Mouse (Mus musculus) kidney, adult 2 months (tissue): ENCODE measurements around the gene Gabbr2. TPM values are rescaled to one million over a fixed set of nuclear protein-coding genes. Genes with fewer than 3 reads are reported as not detected.

ENCODE experiments used
- DNase-seq: peaks from one replicate; pipeline ENCODE4 v3.0.0; 2021
- H3K27ac ChIP-seq: fragments of 200-500 bp; 2 replicates; pipeline ENCODE4 v1.5.1; 2012; ENCODE audit warnings: low read depth, low read length, control low read depth, inconsistent platforms; ENCODE audit not compliant: insufficient read depth
- H3K27me3 ChIP-seq: fragments of 200-500 bp; replicated peaks from 2 replicates; pipeline ENCODE4 v1.6.1; 2012; ENCODE audit warnings: mild to moderate bottlenecking, moderate library complexity, low read length, inconsistent platforms; ENCODE audit not compliant: control insufficient read depth, insufficient read depth
- H3K36me3 ChIP-seq: fragments of 200-500 bp; 2 replicates; pipeline ENCODE4 v1.6.1; 2012; ENCODE audit warnings: mild to moderate bottlenecking, moderate library complexity, low read length, inconsistent platforms; ENCODE audit not compliant: control insufficient read depth, insufficient read depth
- H3K4me1 ChIP-seq: fragments of 200-500 bp; 2 replicates; pipeline ENCODE4 v1.6.1; 2011; ENCODE audit warnings: low read length; ENCODE audit not compliant: control insufficient read depth, insufficient read depth
- H3K4me3 ChIP-seq: fragments of 200-500 bp; 2 replicates; pipeline ENCODE4 v1.5.1; 2011; ENCODE audit warnings: mild to moderate bottlenecking, low read depth, low read length, control low read depth; ENCODE audit not compliant: insufficient read depth
- CTCF ChIP-seq: fragments of 200-500 bp; conservative IDR thresholded peaks from 2 replicates; pipeline ENCODE4 v1.5.1; 2011; ENCODE audit warnings: low read depth, mild to moderate bottlenecking, control low read depth, low read length, moderate library complexity, mixed read lengths; ENCODE audit not compliant: insufficient read depth, insufficient read length
- POLR2A ChIP-seq: fragments of 200-500 bp; IDR thresholded peaks from one replicate; pipeline ENCODE4 v1.6.1; 2011; ENCODE audit warnings: low read depth, low read length, control low read depth
- WGBS: fragments of 180-500 bp; shearing (Covaris S2); methylation state at CpG from one replicate; pipeline ENCODE4 v1.1.7; 2018; 5-methylcytosine and 5-hydroxymethylcytosine counted together
- polyA plus RNA-seq: library from polyadenylated mRNA; depleted of rRNA; stranded (reverse); fragments of >200 nt; gene quantifications from 2 replicates; pipeline ENCODE4 v1.2.3, GENCODE M21; 2012

The Gabbr2 gene
- polyA plus RNA-seq, 1 experiment, result 0.28 TPM

DNA sequence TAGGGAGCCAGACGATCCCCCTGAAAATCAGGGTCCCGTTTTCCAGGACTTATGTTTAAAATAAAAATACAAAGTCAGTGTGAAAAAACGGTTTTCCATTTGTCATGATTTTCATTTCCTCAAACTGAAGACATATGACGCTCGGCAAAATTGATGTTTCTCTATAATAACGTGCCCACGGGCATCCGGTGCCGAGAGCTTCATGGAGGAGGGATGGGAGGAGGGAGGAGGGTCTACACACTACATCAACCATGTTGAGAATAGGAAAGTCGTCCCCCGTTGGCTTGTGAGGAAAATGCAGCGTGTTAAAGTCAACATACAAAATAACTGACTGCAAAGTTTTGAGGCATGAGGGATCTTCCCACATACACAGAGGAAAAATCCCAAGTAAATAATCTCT, 75.7 kb downstream of the Gabbr2 start:
- Histone ChIP-seq H3K27me3 (no peaks in the 10 kb centered on the region), H3K4me3 (no peak overlapping the region), H3K36me3 (no peaks in the 10 kb centered on the region), H3K4me1 (no peaks in the 10 kb centered on the region), H3K27ac (no peak overlapping the region)
- no peak for DNase-seq
- 74% methylated on average over 12 of the region's 12 CpGs for WGBS
- TF ChIP-seq POLR2A (no peak), CTCF (no peak)

DNA sequence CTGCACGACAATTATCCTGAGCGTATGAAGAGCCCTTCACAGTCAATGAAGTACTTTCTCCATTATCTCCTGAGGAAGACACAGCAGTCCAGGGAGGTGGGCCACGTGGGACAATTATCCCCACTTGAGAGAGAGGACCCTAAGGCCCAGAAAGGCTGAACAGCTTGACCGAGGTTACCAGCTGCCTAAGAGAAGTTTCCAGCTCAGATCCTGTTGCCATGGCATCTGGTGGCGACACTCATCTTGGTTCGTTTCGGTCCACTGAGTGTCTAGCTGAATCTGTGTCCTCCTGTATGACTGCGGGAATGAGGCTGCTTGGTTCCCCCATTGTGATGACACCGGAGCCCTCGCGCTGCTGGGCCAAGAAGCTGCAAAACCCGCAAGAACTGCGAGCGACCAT, 76.2 kb downstream of the Gabbr2 start:
- TF ChIP-seq CTCF (no peak), POLR2A (no peak)
- DNase-seq, result no peak
- no peak overlapping the region for H3K27ac ChIP-seq

DNA sequence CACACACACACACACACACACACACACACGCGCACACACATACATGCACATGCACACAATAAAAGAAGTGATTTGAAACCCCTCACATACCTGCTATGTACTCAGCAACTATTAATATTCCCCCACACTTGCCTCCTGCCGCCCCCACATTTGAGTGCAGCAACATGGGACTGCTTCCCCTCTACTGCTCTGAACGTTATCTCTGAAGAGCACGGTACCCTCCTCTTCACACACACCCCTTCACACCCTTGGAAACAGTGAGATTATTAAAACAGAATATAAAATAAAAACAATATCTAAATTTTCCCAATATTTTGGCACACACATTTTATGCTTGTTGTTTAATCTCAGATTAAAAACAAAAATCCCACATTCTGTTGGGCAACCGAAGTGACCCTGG, 77.1 kb downstream of the Gabbr2 start:
- 91% methylated on average over 6 of the region's 6 CpGs for WGBS
- Histone ChIP-seq H3K4me3 (no peak overlapping the region), H3K36me3 (no peaks in the 10 kb centered on the region), H3K27ac (no peak overlapping the region), H3K4me1 (no peaks in the 10 kb centered on the region), H3K27me3 (no peaks in the 10 kb centered on the region)
- TF ChIP-seq POLR2A, result no peak
- TF ChIP-seq CTCF, result no peak
- no peak for DNase-seq

More for the DNA sequence above, 76.2 kb downstream of the Gabbr2 start:
- no peaks in the 10 kb centered on the region for H3K4me1 ChIP-seq
- H3K4me3 ChIP-seq, result no peak overlapping the region
- 69% methylated on average over 14 of the region's 14 CpGs for WGBS
- no peaks in the 10 kb centered on the region for H3K36me3 ChIP-seq
- H3K27me3 ChIP-seq, result no peaks in the 10 kb centered on the region

DNA sequence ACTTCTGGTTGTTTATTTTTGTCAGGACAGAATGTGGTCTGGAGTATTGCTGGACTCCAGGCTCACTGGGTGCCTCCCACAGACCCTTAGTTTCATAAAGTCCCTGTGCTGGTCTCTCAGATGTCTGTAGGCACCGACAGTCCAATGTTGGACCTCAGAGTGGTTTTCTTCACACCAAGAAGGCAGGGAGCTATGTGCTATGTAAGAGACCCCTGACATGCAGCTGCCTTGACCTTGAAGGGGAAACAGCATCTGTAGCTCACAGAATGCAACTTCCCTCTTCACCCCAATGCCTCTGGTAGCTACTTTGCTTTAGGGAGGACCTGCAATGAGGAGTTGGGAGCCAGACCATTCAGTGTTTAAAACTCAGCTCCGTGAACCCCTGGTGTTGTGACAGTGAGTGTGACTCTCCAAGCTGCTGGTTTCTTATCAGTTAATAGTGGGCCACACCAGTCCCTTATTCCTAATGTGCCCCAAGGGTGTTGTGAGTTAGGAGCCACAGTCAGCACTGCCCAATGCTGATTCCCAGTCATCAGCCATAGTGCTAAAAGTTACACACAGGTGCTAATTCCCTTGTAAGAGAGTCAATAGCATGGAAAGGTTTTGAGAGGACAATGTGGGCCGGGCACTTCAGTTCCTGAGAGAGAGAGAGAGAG, 85.5 kb downstream of the Gabbr2 start:
- H3K4me3 ChIP-seq, result no peak overlapping the region
- TF ChIP-seq CTCF, result no peak
- no peak for TF ChIP-seq POLR2A
- no peak for DNase-seq
- WGBS, result 51% methylated on average over 3 of the region's 3 CpGs
- H3K27me3 ChIP-seq, result no peaks in the 10 kb centered on the region
- no peaks in the 10 kb centered on the region for H3K4me1 ChIP-seq
- H3K27ac ChIP-seq, result no peak overlapping the region
- H3K36me3 ChIP-seq, result no peaks in the 10 kb centered on the region

DNA sequence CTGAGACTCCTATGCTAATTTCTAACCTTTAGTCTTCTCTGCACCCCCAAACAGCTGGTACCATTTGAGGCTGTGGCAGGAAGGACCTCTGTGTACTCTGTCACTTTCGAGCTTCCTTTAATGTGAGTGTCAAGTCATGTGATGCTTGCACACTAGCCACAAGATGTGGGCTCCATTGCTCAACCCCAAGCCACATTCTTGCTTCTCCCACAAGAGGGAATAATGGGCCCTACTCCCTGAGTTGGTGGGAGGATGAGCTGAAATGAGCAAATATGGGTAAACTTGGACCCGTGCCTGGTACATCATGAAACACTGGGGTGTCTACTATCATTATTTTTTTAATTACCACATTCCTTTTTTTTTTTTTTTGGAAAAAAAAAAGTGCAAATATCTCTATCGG, 86.5 kb downstream of the Gabbr2 start:
- H3K4me1 ChIP-seq, result no peaks in the 10 kb centered on the region
- H3K36me3 ChIP-seq, result no peaks in the 10 kb centered on the region
- 47% methylated on average over 3 of the region's 3 CpGs for WGBS
- H3K27me3 ChIP-seq, result no peaks in the 10 kb centered on the region
- TF ChIP-seq POLR2A (no peak), CTCF (no peak)
- no peak overlapping the region for H3K4me3 ChIP-seq
- DNase-seq, result no peak
- no peak overlapping the region for H3K27ac ChIP-seq

DNA sequence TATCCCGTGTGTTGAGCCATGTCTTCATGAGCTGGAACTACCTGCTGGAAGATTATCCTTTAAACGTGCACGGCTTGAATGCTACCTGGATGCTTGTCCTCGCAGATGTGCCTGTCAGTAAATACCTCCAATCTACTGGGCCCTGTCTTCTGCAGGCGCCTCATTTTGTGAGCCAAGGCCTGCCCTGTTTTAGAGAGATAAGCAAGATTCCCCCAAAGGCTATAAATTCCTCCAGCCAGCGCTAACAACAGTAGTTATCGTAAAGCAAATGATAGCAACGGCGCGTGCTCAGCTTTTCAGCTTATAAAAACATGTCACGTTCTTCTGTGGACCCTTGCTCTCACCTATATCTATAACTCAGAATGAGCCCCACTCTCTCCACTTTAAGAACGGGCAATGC, 87.5 kb downstream of the Gabbr2 start:
- H3K27ac ChIP-seq, result no peak overlapping the region
- no peaks in the 10 kb centered on the region for H3K4me1 ChIP-seq
- H3K4me3 ChIP-seq, result no peak overlapping the region

DNA sequence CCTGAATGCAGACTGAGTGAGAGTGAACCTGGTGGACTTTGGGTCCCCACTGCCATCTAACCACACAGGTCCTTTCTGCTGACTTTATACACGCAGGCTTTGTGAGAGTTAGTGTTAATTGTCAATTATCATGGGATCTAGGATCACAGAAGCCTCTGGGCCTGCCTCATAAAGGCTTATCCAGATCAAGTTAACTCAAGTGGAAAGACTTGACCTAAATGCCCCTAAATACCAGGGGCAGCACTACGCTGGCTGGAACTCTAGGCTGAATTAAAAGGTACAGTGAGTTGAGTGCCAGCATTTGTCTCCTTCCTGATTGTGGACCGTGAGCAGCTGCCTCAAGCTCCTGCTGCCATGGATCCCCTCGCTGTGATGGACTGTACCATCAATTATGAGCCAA, 93.1 kb downstream of the Gabbr2 start:
- Histone ChIP-seq H3K4me3 (no peak overlapping the region), H3K4me1 (no peaks in the 10 kb centered on the region), H3K36me3 (no peaks in the 10 kb centered on the region), H3K27me3 (no peaks in the 10 kb centered on the region), H3K27ac (no peak overlapping the region)
- WGBS, result 61% methylated on average over 4 of the region's 4 CpGs
- TF ChIP-seq POLR2A (no peak), CTCF (no peak)
- peak; percentile 9 for DNase-seq

More for the DNA sequence above, 87.5 kb downstream of the Gabbr2 start:
- Histone ChIP-seq H3K36me3 (no peaks in the 10 kb centered on the region), H3K27me3 (no peaks in the 10 kb centered on the region)
- TF ChIP-seq POLR2A (no peak), CTCF (no peak)
- WGBS, result 42% methylated on average over 12 of the region's 12 CpGs
- DNase-seq, result no peak
